Mouse (Mus musculus) large intestine, adult 2 months (tissue): Measurements from ENCODE around the gene Kif16b. TPM values are rescaled to one million over a fixed set of nuclear protein-coding genes. Genes with fewer than 3 reads are reported as not detected.
A peak's percentile ranks its signal among the peaks of the same experiment; 100 is the strongest.

Source experiments
- DNase-seq: peaks from one replicate; pipeline ENCODE4 v3.0.0-alpha.2; 2012; ENCODE audit warnings: low read depth, low spot score
- WGBS: fragments of 180-500 bp; shearing (Covaris S2); methylation state at CpG from one replicate; pipeline ENCODE4 v1.1.7; 2018; 5-methylcytosine and 5-hydroxymethylcytosine counted together
- polyA plus RNA-seq: library from polyadenylated mRNA; depleted of rRNA; stranded (reverse); fragments of >200 nt; gene quantifications from 2 replicates; pipeline ENCODE4 v1.2.3, GENCODE M21; 2012

Kif16b gene
- polyA plus RNA-seq, 1 experiment, result 13.5 TPM

GRCm38 (mm10) chr2:142739338-142739737, 162.0 kb downstream of the Kif16b start:
- no peak for DNase-seq
- WGBS, result 49% methylated on average over 2 of the region's 2 CpGs

GRCm38 (mm10) chr2:142738488-142738887, 162.8 kb downstream of the Kif16b start:
- no peak for DNase-seq

GRCm38 (mm10) chr2:142735691-142736090, 165.6 kb downstream of the Kif16b start:
- WGBS, result 95% methylated on average over 3 of the region's 3 CpGs

More at GRCm38 (mm10) chr2:142738488-142738887, 162.8 kb downstream of the Kif16b start:
- 92% methylated on average over 2 of the region's 2 CpGs for WGBS

GRCm38 (mm10) chr2:142734046-142734445, 167.3 kb downstream of the Kif16b start:
- DNase-seq, result no peak
- 90% methylated on average over 2 of the region's 2 CpGs for WGBS

More at GRCm38 (mm10) chr2:142735691-142736090, 165.6 kb downstream of the Kif16b start:
- no peak for DNase-seq

GRCm38 (mm10) chr2:142732370-142732769, 169.0 kb downstream of the Kif16b start:
- no peak for DNase-seq
- 77% methylated on average over 4 of the region's 4 CpGs for WGBS

- WGBS, result 59% methylated on average over 1 of the region's 1 CpGs
Observed at GRCm38 (mm10) chr2:142731778-142732092, 169.6 kb downstream of the Kif16b start.

GRCm38 (mm10) chr2:142731016-142731777, 170.1 kb downstream of the Kif16b start:
- DNase-seq, result no peak
- whole genome bisulfite sequencing, result 88% methylated on average over 10 of the region's 10 CpGs

More at GRCm38 (mm10) chr2:142731778-142732092, 169.6 kb downstream of the Kif16b start:
- no peak for DNase-seq

- peak; percentile 60 for DNase-seq
- 54% methylated on average over 7 of the region's 7 CpGs for WGBS
Observed at GRCm38 (mm10) chr2:142724215-142725001, 176.9 kb downstream of the Kif16b start.

GRCm38 (mm10) chr2:142720174-142720573, 181.2 kb downstream of the Kif16b start:
- no peak for DNase-seq
- 84% methylated on average over 2 of the region's 2 CpGs for WGBS

GRCm38 (mm10) chr2:142718998-142719397, 182.3 kb downstream of the Kif16b start:
- no peak for DNase-seq

GRCm38 (mm10) chr2:142717591-142717990, 183.7 kb downstream of the Kif16b start:
- WGBS, result 78% methylated on average over 4 of the region's 4 CpGs
- DNase-seq, result no peak

GRCm38 (mm10) chr2:142715912-142716260, 185.4 kb downstream of the Kif16b start:
- no peak for DNase-seq

- DNase-seq, result no peak
- 67% methylated on average over 1 of the region's 1 CpGs for WGBS
Observed at GRCm38 (mm10) chr2:142715186-142715911, 186.0 kb downstream of the Kif16b start.

GRCm38 (mm10) chr2:142712727-142713126, 188.6 kb downstream of the Kif16b start:
- 90% methylated on average over 11 of the region's 11 CpGs for WGBS
- DNase-seq, result no peak

GRCm38 (mm10) chr2:142709326-142709725, 192.0 kb downstream of the Kif16b start:
- DNase-seq, result no peak
- 76% methylated on average over 3 of the region's 3 CpGs for WGBS

GRCm38 (mm10) chr2:142700689-142701088, 200.6 kb downstream of the Kif16b start:
- 63% methylated on average over 4 of the region's 4 CpGs for WGBS
- no peak for DNase-seq

GRCm38 (mm10) chr2:142698650-142699049, 202.7 kb downstream of the Kif16b start:
- no peak for DNase-seq
- 19% methylated on average over 3 of the region's 3 CpGs for WGBS

- DNase-seq, result no peak
- 98% methylated on average over 1 of the region's 1 CpGs for WGBS
Observed at GRCm38 (mm10) chr2:142694936-142695331, 206.4 kb downstream of the Kif16b start.

- WGBS, result 56% methylated on average over 3 of the region's 3 CpGs
- DNase-seq, result peak; percentile 39
Observed at GRCm38 (mm10) chr2:142694019-142694935, 207.1 kb downstream of the Kif16b start.
